Mouse (Mus musculus): ENCODE measurements at regions not wholly inside any gene's neighbourhood (a gene's known extent, or its start where the extent isn't known, plus 50 kb on each side); places are given as distances from the start of the nearest gene placed in this dataset.

GRCm38 (mm10) chr12:44145321-44145720, 64.8 kb downstream of the Dnajb9 start:
- Histone ChIP-seq H3K4me3 (ENCODE audit: insufficient read depth, low read depth, low read length) (no peak overlapping the region), H3K27ac (ENCODE audit: insufficient read depth, low read depth, low read length) (no peak overlapping the region), H3K4me1 (ENCODE audit: control insufficient read depth, insufficient read depth, low read length) (no peaks in the 10 kb centered on the region)
- WGBS: 88% methylated on average over 2 of the region's 2 CpGs
- TF ChIP-seq CTCF (IDR thresholded peaks at IDR 0.05; ENCODE audit: insufficient read depth, low read depth, low read length) (no peak), POLR2A (IDR thresholded peaks at IDR 0.05; ENCODE audit: insufficient read depth, low read depth, low read length) (no peak)

- Histone ChIP-seq H3K4me3 (ENCODE audit: insufficient read depth, low read depth, low read length) (no peak overlapping the region), H3K4me1 (ENCODE audit: control insufficient read depth, insufficient read depth, low read length) (no peaks in the 10 kb centered on the region), H3K27ac (ENCODE audit: insufficient read depth, low read depth, low read length) (no peak overlapping the region)
- TF ChIP-seq POLR2A (IDR thresholded peaks at IDR 0.05; ENCODE audit: insufficient read depth, low read depth, low read length) (no peak), CTCF (IDR thresholded peaks at IDR 0.05; ENCODE audit: insufficient read depth, low read depth, low read length) (no peak)
- WGBS: 90% methylated on average over 1 of the region's 1 CpGs
Measured at GRCm38 (mm10) chr12:44139026-44139425, 71.1 kb downstream of the Dnajb9 start.

- no peak for TF ChIP-seq POLR2A (IDR thresholded peaks at IDR 0.05; ENCODE audit: insufficient read depth, low read depth, low read length)
- no peak for TF ChIP-seq CTCF (IDR thresholded peaks at IDR 0.05; ENCODE audit: insufficient read depth, low read depth, low read length)
- Histone ChIP-seq H3K4me3 (ENCODE audit: insufficient read depth, low read depth, low read length) (no peak overlapping the region), H3K4me1 (ENCODE audit: control insufficient read depth, insufficient read depth, low read length) (no peaks in the 10 kb centered on the region), H3K27ac (ENCODE audit: insufficient read depth, low read depth, low read length) (no peak overlapping the region)
- 84% methylated on average over 8 of the region's 8 CpGs for WGBS
Measured at GRCm38 (mm10) chr12:44128874-44129273, 81.3 kb downstream of the Dnajb9 start.

GRCm38 (mm10) chr12:44105085-44105484, 105.0 kb downstream of the Dnajb9 start:
- TF ChIP-seq POLR2A (IDR thresholded peaks at IDR 0.05; ENCODE audit: insufficient read depth, low read depth, low read length) (no peak), CTCF (IDR thresholded peaks at IDR 0.05; ENCODE audit: insufficient read depth, low read depth, low read length) (no peak)
- 31% methylated on average over 2 of the region's 2 CpGs for WGBS

GRCm38 (mm10) chr12:44099188-44099587, 110.9 kb downstream of the Dnajb9 start:
- no peak overlapping the region for H3K4me3 ChIP-seq (ENCODE audit: insufficient read depth, low read depth, low read length)
- TF ChIP-seq CTCF (IDR thresholded peaks at IDR 0.05; ENCODE audit: insufficient read depth, low read depth, low read length) (no peak), POLR2A (IDR thresholded peaks at IDR 0.05; ENCODE audit: insufficient read depth, low read depth, low read length) (no peak)
- 96% methylated on average over 1 of the region's 1 CpGs for WGBS
- H3K27ac ChIP-seq (ENCODE audit: insufficient read depth, low read depth, low read length): no peak overlapping the region
- H3K4me1 ChIP-seq (ENCODE audit: control insufficient read depth, insufficient read depth, low read length): no peaks in the 10 kb centered on the region

More at GRCm38 (mm10) chr12:44105085-44105484, 105.0 kb downstream of the Dnajb9 start:
- Histone ChIP-seq H3K4me1 (ENCODE audit: control insufficient read depth, insufficient read depth, low read length) (no peaks in the 10 kb centered on the region), H3K27ac (ENCODE audit: insufficient read depth, low read depth, low read length) (no peak overlapping the region), H3K4me3 (ENCODE audit: insufficient read depth, low read depth, low read length) (no peak overlapping the region)

GRCm38 (mm10) chr12:44071766-44072165, 138.4 kb downstream of the Dnajb9 start:
- H3K4me3 ChIP-seq (ENCODE audit: insufficient read depth, low read depth, low read length): no peak overlapping the region
- 92% methylated on average over 5 of the region's 5 CpGs for WGBS
- no peaks in the 10 kb centered on the region for H3K4me1 ChIP-seq (ENCODE audit: control insufficient read depth, insufficient read depth, low read length)
- no peak for TF ChIP-seq POLR2A (IDR thresholded peaks at IDR 0.05; ENCODE audit: insufficient read depth, low read depth, low read length)
- TF ChIP-seq CTCF (IDR thresholded peaks at IDR 0.05; ENCODE audit: insufficient read depth, low read depth, low read length): no peak
- no peak overlapping the region for H3K27ac ChIP-seq (ENCODE audit: insufficient read depth, low read depth, low read length)

- Histone ChIP-seq H3K27ac (ENCODE audit: insufficient read depth, low read depth, low read length) (no peak overlapping the region), H3K4me1 (ENCODE audit: control insufficient read depth, insufficient read depth, low read length) (no peaks in the 10 kb centered on the region), H3K4me3 (ENCODE audit: insufficient read depth, low read depth, low read length) (no peak overlapping the region)
- no peak for TF ChIP-seq POLR2A (IDR thresholded peaks at IDR 0.05; ENCODE audit: insufficient read depth, low read depth, low read length)
- no peak for TF ChIP-seq CTCF (IDR thresholded peaks at IDR 0.05; ENCODE audit: insufficient read depth, low read depth, low read length)
- 96% methylated on average over 2 of the region's 2 CpGs for WGBS
Measured at GRCm38 (mm10) chr12:44056493-44057163, 153.5 kb downstream of the Dnajb9 start.

- no peak for TF ChIP-seq CTCF (IDR thresholded peaks at IDR 0.05; ENCODE audit: insufficient read depth, low read depth, low read length)
- TF ChIP-seq POLR2A (IDR thresholded peaks at IDR 0.05; ENCODE audit: insufficient read depth, low read depth, low read length): no peak
- 0 out of 2 replicates have a peak, but pooled peaks cover 2% of the 10 kb centered on the region for H3K4me1 ChIP-seq (ENCODE audit: control insufficient read depth, insufficient read depth, low read length)
- H3K27ac ChIP-seq (ENCODE audit: insufficient read depth, low read depth, low read length): no peak overlapping the region
- WGBS: 81% methylated on average over 2 of the region's 2 CpGs
- no peak overlapping the region for H3K4me3 ChIP-seq (ENCODE audit: insufficient read depth, low read depth, low read length)
Measured at GRCm38 (mm10) chr12:44045806-44046205, 164.3 kb downstream of the Dnajb9 start.

- Histone ChIP-seq H3K4me1 (ENCODE audit: control insufficient read depth, insufficient read depth, low read length) (0 out of 2 replicates have a peak, but pooled peaks cover 2% of the 10 kb centered on the region), H3K4me3 (ENCODE audit: insufficient read depth, low read depth, low read length) (no peak overlapping the region), H3K27ac (ENCODE audit: insufficient read depth, low read depth, low read length) (no peak overlapping the region)
- 52% methylated on average over 14 of the region's 14 CpGs for WGBS
- no peak for TF ChIP-seq POLR2A (IDR thresholded peaks at IDR 0.05; ENCODE audit: insufficient read depth, low read depth, low read length)
Measured at GRCm38 (mm10) chr12:44044388-44045105, 165.6 kb downstream of the Dnajb9 start.
